Mouse (Mus musculus) neural tube, postnatal 0 days (tissue): ENCODE results near the gene Timmdc1. TPM values are rescaled to one million over a fixed set of nuclear protein-coding genes. Genes with fewer than 3 reads are reported as not detected.

ENCODE experiments used
- polyA plus RNA-seq: library from polyadenylated mRNA; unstranded; fragments of >200 nt; fragmentation: Nextera tagmentation; extraction: Ambion mirVana; gene quantifications from 2 replicates; pipeline ENCODE4 v1.2.1, GENCODE M21; 2015

Gene Timmdc1
- 29.1 and 29.2 TPM in 2 replicates for polyA plus RNA-seq

GRCm38 (mm10) chr16:38522129-38523084 lies at the start of gene Timmdc1:
Timmdc1 (minus strand) TSS chr16:38522663.

GRCm38 (mm10) chr16:38558221-38558748 lies 35.8 kb upstream of the Timmdc1 start, which contains the start of gene Tmem39a:
Tmem39a (plus strand) TSS chr16:38558698.

GRCm38 (mm10) chr16:38549479-38550396 lies 27.3 kb upstream of the Timmdc1 start, which contains the start of gene Poglut1:
Poglut1 (minus strand) TSS chr16:38550258.

GRCm38 (mm10) chr16:38455511-38456418 lies 66.7 kb downstream of the Timmdc1 start, which contains the start of gene Cd80:
Cd80 (plus strand) TSS chr16:38455561.

GRCm38 (mm10) chr16:38452442-38453202 lies 69.8 kb downstream of the Timmdc1 start, which contains the start of gene Adprh:
Adprh (minus strand) TSS chr16:38452703.

Other genes starting within 250 kb of the Timmdc1 start
- not detected in 2 replicates for gene Nr1i2, start 227.8 kb downstream of the Timmdc1 start, polyA plus RNA-seq
- 0.86 and 0.92 TPM in 2 replicates for gene Maats1, start 180.5 kb downstream of the Timmdc1 start, polyA plus RNA-seq
- gene Cox17, start 175.7 kb downstream of the Timmdc1 start, polyA plus RNA-seq = 109 and 111 TPM in 2 replicates
- gene Gm21987, start 175.6 kb downstream of the Timmdc1 start, polyA plus RNA-seq = not detected in 2 replicates
- 0.11 and 0.37 TPM in 2 replicates for gene Popdc2, start 160.5 kb downstream of the Timmdc1 start, polyA plus RNA-seq
- gene Pla1a, start 89.5 kb downstream of the Timmdc1 start, polyA plus RNA-seq = 2.2 and 2.7 TPM in 2 replicates
- 133 TPM in 2 replicates for gene Adprh, start 70.0 kb downstream of the Timmdc1 start, polyA plus RNA-seq
- 0.17 and 0.28 TPM in 2 replicates for gene Cd80, start 67.1 kb downstream of the Timmdc1 start, polyA plus RNA-seq
- gene Poglut1, start 27.6 kb upstream of the Timmdc1 start, polyA plus RNA-seq = 40.0 and 41.3 TPM in 2 replicates
- 19.9 and 22.3 TPM in 2 replicates for gene Tmem39a, start 36.0 kb upstream of the Timmdc1 start, polyA plus RNA-seq
- gene Arhgap31, start 190.6 kb upstream of the Timmdc1 start, polyA plus RNA-seq = 4.3 and 4.5 TPM in 2 replicates
- gene B4galt4, start 219.6 kb upstream of the Timmdc1 start, polyA plus RNA-seq = 31.7 and 33.5 TPM in 2 replicates